Mouse (Mus musculus): ENCODE results near the gene Rora.
A peak's percentile ranks its signal among the peaks of the same experiment; 100 is the strongest.

The Rora gene

DNA sequence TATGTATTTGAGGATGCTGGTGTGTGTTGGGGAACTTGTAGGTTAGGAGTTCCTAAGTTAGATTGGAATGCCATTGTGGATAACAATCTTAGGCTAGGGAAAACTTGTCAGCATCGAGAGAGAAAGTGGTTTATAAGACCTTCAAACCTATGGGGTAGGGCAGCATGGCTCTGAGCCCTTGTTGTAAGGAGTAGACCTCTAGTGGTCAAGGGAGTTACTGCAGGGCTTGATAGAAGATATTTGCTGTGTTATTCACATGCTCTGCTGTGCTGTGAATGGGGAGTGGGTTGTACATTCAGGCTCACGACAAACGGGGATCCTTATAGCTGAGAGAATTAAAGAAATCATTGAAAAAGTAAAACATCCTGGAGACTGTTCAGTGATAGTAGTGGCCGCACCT is 35.8 kb downstream of the Rora start:
- DNase-seq: peak; percentile 69 to 70

DNA sequence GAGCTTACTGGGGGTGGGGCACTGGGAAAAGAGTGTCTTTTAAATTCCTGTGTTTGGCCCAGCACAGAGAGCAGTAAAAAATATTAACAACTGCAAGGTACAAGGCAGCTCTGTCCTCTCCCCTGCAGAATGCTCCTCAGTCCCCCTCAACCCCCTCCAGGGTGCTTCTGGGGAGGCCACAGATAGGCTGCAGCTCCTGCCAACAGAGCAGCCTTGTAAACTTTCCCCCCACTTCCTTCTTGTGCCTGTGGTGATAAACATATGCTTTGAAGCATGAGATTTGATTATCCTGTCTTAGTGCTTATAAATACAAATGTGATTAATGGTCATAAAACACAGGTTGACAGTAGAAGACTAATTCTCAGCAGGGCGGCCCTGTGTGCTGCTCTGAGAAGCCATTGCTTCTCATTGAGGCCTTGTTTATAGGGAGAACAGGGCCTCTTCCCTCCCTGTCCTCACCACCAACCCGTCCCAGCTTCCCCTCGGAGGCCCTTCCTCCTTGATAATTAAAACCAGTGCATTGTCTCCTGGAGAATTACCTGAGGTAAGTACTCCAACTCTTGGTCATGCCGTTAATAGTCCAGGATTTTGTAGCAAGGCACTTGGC is 41.4 kb downstream of the Rora start:
- DNase-seq: peak in 1 of 2 experiments; percentile 23

DNA sequence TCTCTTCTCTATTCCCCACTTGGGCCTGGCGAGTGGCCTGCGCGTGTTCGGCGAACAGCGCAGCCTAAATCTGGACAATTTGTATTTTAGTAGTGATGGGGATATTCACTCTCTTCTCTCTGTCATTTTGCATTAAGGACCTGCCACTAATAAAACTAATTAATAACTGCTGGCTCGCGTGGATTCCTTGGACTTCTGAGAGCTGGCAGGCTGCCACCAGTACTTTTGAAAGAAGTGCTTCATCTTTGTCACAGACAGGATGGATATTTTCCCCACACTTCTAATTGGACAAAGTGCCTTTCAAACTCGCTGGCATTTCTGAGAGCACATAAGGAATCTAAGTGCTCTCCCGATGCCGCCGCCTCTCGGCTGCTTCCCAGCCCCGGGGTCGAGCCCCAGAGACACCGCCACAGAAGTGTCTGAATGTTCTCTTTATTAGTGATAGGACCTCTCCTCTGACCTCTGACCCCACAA is 41.9 kb downstream of the Rora start:
- DNase-seq: peak; percentile 43 to 48

DNA sequence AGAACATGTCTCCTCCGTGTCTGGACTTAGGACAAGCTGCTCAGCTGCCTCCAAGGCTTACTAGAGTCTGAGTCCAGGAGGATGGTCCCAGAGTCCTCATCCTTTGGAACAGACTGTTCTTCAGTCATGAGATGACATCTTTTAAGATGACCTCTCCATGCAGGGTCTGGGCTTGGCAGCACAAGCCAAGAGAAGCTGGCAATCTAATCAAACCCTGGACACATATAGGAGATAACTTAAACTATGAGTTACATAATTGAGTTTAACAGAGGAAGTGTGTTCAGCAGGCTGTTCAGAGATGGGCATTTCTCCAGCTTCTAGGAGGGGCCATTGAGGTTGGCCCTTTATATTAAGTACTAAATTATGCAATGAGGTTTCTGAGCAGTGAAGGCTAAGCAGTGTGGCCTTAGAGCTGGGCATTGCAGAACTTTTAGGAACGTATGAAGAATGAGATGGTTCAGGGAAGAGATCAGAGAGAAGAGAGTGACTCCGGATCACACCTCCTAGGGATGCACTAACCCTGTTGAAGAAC is 42.9 kb downstream of the Rora start:
- DNase-seq: no peak

DNA sequence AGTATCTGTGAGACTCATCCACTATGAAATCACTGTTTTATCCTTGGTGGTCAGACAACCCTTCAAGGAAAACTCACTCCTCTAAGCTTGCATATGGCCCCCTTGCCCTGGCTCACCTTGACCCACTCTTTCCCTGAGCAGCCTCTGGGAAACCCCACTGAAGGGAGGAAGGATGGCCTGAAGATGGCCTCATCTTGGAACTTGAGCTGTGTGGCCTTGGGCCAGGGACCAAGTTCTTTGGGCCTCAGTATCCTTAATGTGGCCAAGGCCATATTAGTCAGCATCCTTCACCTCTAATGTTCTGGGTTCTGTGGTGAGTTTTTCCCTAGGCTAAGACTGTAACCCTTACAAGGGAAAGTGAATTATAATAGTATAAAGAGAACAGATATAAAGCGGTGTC is 45.8 kb downstream of the Rora start:
- DNase-seq: no peak

DNA sequence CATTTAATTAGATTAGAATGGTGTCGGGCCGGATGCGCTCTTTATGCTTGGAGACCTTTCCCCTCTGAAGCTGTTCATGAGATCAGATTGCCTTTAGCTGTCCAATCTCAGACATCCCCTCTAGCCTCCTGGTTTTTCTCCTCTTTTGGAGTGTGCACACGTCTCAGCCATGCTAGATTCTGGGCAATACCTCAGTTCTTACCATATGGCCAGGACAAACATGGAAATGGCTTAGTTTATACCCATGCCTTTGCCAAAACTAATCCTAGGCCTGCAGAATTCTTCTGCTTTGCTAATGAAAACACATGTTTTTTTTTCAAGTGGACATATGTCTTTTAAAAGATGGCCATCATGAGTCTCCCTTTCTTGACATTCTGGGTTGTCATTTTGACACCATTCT is 46.3 kb downstream of the Rora start:
- DNase-seq: no peak

DNA sequence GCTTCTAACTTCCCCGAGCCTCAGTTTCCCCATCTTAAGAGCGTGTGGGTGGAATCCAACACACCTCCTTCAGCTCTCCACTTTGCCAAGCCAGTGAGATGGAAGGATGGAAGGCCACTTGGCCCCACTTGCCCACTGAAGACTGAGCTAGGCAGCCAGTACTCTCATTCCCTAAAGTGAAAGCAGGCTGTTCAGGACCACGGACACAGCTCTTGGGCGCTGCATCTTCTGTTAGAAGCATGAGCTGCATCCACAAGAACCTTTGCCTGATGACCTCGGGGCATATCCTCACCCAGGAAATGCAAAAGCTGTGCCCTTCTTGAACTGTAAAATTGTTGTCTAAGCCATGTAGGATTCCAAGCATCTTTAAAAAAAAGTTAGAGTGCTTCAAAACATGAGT is 54.0 kb downstream of the Rora start:
- no peak for DNase-seq

DNA sequence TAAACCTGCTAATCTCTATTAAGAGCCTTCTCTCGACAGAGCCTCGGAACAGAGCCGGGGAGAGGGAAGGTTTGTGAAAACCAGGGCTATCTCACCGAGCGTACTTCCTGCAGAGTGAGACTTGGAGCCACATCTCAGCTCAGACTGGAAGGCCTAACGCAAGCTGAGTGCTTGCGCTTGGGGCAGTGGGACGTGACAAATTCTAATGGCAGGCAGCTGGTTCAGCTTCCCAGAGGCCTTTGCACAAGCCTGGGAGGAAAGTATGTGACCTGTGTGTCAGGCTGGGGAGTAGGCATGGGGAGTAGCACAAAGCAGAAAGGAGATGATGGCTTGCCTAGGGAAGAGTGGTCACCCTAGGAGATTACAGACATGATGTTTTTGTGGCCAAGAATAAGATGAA is 55.6 kb downstream of the Rora start:
- DNase-seq: no peak

DNA sequence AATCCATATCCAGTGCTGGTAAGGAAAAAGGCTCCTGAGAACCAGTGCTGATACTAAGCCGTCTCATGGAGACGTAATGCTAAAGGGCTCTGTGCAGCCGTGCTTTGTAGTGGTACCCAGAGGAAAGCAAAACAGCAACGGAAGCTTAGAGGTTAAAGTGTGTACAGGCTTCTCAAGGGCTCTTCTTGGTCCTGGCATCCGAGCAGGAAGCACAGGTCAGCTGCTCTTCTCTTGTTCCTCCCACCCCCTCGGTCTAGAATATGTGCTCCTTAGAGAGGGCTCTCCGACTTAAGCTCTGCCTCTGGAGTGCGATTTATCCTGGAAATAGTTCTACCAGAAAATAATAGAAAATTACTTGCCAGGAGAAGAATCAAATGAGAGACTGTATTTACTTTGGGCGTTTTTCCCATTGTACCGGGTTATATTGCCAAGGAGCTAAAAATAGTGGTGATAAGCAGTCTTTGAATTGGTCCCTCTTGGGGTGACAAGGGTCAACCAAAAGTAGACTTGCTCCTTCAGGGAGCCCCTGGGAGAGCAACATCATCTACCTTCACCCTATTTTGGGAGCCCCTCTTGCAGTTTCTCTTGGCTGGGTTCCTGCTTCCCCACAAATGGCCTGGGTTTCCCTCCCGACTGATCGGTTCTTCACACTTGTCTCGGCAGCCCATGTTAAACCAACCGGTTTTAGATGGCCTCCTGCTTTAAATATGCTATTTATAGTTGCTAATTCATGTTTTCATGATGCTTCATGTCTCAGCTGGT is 57.5 kb downstream of the Rora start:
- peak in 1 of 2 experiments; percentile 36 for DNase-seq

DNA sequence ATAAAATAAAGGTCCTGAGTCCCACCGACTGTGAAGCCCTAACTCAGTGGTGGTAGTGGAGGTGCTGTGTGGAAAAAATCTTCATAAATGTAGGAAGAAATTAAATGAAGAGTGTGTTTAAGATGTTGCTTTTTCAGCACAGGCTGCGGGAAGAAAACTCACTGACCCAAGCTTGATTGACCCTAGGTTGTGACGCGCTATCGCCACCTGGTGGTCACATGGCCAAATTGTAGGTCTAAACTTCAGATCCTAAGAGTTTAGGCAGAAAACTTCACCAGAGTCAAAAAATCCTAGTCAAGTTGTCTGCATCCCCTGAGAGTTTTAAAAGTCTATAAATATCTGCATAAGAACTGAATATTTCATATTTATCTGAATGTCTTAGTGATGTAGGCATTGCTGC is 63.4 kb downstream of the Rora start:
- DNase-seq: peak in 1 of 2 experiments; percentile 45

DNA sequence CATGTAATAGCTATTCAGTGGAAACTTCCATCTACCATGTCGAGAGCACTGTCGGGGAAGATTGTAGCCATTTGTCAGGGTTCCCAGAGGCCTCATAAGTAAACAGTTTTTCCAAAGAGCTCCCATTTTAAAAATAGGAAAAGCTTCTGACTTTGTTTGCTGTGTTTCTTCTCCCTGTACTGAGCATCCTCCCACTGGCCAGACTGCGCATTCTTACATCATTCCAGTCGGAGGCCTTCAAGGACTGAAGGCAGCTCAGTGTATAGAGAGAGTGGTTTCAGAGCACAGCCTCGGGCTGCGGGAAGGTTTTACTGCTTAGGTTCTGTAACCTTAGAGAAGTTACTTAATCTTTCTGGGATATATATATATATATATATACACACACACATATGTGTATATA is 64.8 kb downstream of the Rora start:
- DNase-seq: no peak

DNA sequence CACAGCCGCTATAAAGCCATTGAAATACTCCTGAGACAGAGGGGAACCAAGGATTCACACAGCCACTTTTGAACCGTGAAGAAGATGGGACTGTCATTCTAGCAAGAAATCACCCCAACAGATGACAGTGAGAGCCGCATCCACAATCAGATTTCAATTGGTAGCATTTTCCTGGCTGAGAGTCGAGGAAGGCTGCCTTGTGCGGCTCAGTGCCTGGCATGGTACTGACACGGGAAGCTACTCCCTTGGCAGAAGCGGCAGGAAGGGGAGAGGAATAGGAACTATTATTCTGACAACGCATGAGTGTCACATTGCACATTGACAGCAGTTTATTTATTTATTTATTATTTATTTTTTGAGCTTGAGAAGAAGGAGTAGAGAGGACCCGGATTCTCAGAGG is 65.7 kb downstream of the Rora start:
- peak; percentile 44 to 58 for DNase-seq

DNA sequence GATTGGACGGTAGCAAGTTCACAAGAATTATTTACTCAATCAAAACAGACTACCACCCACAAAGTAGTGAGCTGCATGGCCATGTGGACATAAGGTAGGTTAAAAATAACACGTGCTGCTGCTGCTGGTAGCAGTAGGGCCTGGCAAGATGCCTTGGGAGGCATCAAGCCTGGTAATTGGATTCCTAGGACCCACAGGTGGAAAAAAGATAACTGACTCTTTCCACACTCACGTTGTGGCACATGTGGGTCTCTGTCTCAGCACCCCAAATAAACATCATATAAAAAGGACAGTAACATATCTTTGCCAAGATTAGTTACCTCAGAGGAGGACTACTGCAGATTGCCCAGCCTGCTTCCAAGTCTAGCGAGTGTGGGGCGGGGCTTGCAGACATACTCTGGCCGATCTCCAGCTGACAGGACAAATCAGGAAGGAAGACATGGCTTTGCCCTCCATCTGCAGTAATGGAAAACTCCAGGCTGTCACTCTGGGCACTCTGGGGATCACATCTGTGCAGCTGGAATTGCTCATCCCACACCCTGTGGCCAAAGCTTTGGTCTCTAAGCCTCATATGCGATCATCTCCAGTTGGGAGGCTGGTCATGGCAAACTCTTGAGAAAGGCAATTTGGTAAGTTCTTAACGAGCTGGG is 71.2 kb downstream of the Rora start:
- DNase-seq: peak; percentile 78 to 81

DNA sequence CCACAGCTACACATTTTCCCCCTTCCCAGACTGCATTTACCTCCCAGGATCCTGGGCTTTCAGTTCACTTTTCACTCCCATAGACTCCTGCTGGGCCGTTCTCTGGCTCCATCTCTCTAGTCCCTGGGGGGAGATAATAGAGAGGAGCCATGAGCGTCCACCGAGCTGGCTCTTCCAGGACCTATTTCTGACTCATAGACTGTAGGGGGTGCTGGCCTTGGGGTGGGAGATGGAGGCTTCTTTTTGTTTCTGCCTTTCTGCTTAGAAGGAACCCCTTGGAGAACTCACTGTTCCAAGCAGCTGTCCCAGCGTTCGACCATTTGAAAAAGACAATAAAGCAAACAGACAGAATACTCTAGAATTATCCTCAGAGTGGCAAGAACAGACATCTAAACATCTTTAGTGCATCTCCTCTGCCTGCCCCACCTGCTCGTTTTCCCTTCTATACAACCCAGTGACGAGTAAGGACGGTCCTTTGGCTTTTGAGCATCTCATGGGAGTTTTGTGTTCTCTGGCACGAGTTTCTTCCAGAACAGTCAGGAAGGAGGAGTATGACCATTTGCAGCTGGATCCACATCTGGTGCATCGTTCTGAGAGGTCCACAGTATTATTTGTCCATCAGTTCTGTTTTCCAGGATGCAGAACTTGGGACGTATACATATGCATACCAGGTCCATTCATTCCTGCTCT is 73.7 kb downstream of the Rora start:
- DNase-seq: no peak

DNA sequence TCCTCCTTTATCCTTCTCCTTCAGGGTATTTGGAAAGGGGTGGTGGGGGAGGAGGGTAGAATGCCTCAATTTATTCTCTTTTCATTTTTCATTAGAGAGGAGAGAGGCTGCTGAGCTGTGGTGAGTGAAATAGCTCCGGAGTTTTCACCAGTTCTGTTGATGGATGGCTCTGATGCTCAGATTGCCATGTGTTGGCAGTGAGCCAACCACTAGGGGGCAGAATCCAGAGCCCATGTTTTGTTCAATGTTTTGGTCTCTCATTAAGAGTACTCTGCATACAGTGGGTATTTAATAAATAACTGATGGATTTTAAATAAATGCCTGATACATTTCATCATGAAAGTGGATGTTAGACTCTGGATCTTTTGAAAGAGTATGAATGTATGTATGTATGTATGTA is 77.9 kb downstream of the Rora start:
- DNase-seq: no peak

DNA sequence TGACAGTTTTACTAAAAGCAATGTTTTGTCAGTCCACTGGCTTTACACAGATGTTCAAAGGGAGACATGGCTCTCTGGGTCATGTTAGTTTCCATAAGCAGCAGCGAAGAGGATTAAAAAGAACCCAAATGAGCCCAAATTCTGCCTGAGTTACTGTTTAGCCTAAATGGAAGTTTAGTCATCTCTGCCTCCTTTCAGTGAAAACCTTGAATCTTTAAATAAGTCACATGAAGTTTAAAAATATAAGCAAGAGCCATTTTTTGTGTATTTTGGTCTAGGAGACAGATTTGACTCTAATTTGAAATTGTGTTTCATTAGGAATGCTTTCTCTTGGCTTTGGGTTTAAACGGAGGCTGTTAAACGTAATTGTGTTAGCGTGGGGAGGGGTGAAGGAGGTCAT is 79.3 kb downstream of the Rora start:
- no peak for DNase-seq

DNA sequence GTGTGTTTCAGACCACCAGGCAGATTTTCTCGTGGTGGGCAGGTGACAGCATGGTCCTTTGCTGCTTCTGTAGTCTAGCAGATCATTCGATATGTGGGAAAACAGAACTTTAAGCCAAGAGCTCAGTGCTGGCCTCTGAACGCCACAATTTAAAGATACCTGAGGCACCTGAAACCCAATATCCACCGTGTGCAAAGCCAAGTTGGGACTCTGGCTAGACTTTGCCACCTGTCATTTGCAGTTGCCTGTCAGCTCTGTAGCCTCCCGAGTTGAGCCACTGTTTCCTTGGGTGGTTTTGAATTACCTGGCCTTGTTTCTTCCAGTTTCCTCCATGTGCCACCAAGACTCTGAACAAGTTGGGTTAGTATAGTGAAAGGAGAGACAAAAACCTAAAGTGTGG is 82.3 kb downstream of the Rora start:
- DNase-seq: no peak

DNA sequence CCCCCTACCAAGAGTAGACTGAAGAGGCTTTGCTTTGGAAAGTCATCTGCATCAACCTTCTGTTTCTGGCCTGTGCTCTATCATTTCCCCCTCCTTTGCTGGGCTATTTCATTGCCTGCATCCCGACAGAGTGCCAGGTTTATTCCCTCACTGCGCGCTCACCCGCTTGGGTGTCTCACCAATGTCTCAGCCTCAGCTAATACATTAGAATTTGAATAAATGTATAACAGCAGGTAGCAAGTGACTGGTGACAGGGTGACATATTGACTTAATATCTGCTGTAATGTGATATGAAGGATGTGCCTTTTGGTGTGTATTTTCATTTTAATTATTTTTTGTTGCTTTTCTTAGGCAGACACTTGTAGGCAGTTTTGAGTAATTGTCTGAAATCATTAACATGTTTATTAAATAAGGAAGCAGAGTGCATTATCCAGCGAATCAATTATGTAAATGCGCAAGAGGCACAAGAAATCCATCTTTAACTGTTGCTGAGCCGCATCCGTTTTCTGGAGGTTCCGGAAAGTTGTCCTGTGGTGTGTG is 83.7 kb downstream of the Rora start:
- DNase-seq: no peak

DNA sequence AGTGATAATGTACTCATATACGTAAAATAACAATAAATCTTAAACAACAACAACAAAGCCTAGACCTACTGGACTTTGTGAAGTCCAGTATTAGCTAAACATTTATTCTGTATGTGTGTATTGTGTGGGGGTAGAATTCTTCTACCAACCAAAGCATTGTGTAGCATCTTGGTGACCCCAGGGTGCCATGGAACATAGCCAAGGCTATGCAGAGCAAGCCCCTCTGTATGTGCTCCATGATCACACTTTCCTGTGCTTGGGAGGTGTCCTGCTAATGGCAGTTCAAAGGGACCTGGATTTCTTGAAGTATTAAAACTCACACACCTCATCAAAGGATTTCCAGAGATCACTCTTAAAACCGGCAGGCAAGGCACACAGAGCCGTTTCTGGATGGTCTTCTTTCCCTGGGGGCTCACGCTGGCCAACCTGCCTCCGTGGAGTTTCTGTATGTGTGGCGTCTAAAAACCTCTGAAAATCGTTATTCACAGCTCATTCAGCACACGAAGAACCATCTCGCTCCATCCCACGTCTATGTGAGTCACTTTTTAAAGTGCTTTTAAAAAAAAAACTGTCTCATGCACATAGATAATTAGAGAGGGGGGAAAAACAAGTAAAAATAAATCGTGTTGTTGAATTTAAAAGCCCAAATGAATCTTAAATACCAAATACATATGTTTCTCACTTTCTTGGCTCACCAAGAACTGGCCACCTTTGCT is 92.5 kb downstream of the Rora start:
- no peak for DNase-seq

DNA sequence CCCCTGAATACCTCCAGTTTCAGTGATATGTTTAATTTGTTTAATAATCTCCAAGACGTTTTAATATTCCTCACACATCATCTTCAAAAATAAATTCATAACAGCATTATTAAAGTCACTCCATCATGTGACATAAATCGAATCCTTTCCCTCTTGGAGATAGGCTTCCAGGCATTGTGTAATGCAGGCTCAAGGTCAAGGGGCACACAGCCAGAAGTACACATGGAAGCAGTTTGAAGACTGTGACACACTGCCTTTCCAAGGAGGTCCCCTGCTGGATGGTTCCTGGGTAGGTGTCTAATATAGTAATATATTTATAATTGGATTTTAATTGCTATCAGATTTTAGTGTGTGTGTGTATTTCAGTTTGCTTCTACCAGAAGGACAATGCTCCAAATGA is 103.4 kb downstream of the Rora start:
- no peak for DNase-seq

DNA sequence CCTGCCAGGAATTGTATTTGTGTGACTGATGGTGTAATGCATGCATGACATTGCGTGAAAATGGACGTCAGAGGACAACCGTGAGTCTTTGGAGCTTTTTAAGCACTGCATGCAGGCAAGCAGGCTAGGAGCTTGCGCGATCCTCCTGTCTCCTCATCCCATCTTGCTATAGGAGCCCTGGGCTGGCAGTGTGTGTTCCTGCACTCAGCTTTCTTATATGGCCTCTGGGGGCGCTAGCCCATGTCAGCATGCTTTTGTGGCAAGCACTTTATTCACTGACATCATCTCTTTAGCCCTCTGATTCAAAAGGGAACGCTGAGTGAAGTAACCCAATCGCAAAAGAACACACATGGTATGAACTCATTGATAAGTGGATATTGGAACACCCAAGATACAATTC is 105.7 kb downstream of the Rora start:
- DNase-seq: no peak

DNA sequence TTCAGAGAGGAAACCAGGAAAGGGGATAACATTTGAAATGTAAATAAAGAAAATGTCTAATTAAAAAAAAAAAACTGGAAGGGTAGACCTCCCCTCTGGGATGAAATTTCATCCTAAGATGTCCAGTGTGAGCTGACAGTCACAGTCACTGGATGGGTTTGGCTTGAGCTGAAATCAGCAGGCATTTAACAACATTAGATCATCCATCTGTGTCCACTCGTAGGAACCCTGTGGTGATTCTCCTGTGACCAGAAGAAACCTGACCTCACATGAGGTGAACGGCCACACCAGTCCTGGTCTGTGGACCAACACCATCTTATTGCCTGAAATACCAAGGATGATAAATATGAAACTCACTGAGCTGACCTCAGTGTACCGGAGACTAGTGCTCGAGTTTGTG is 106.7 kb downstream of the Rora start:
- DNase-seq: peak; percentile 29 to 46
